8 mouse cellular contexts compared by ENCODE assay signal in the genomic region with DNA sequence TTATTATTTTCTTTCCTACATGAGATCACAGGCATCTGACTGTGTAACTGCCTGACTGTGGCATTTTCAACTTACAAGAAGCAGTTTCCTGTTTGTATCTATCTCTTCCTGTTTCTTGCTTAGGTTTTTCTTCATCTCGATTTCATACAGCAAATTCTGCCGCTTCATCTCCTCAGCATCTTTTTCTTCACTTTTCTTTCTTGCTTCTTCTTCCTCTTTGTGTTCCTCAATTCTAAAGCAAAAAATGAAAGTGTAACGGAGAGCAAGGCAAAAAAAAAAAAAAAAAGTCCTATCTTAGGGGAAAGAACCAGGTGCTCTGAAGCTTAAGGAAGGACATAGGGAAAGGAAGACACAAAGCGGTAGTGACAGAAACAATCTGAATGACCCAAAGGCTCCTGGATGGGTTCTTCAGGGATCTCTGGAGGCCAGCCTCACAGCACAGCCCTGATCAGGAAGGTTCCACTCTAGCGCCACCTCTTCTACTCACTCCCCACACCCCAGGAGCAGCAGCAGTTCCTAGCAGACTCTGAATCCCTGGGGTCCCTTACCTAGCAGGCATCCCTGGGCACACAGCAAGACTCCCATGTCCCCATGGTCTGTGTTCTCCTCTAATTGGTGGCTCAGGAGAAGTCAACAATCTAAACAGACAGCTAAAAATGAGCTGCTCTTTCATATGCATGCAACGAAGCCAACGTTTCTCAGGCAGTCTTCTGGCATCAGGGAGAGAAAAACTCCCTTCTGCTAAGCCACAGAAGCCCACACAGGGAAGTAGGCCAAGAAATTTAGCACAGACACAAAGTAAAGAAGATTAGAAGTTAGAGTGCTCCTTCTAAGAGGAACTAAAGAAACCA. TPM values are rescaled to one million over a fixed set of nuclear protein-coding genes. Genes with fewer than 3 reads are reported as not detected.
DNase-seq lines count a peak whose midpoint lies in the region; ATAC-seq lines count a peak whose summit lies in the region.

No protein-coding gene starts in this region.

- ATAC-seq in CD4-positive, CD25-positive, alpha-beta regulatory T cell, adult 4 months = peak; percentile 69
- ATAC-seq in hematopoietic stem cell, adult 5-6 weeks (replicated peaks in 1 of 2; ENCODE audit: insufficient read depth in 1 of 2, low FRiP score in 2 of 2, low TSS enrichment in 1 of 2, low read depth in 1 of 2, poor library complexity in 2 of 2, severe bottlenecking in 2 of 2) = peak; percentile 79 to 80

- DNase-seq in layer of hippocampus, adult 9-11 months = peak; percentile 28
- DNase-seq in layer of hippocampus, adult 9-10 months (ENCODE audit: low spot score) = no peak
- DNase-seq in telencephalon, adult 2 months (ENCODE audit: low read depth, low spot score) = peak; percentile 53
- no peak for DNase-seq in cerebellum, postnatal 36 days
- DNase-seq in cerebellum, postnatal 10 days = no peak
- no peak for DNase-seq in lung, postnatal 25 days (ENCODE audit: low spot score)

RNA-seq across cellular contexts. Expression of gene Ccdc173, which starts 11.2 kb away (rescaled TPM):
- polyA plus RNA-seq in CD4-positive, CD25-positive, alpha-beta regulatory T cell, adult 4 months (2017; shearing (Covaris generic)) = 1 to 10 TPM; 4.2 to 5.7 TPM
- 4.5 and 8.9 TPM in 2 replicates for total RNA-seq in hematopoietic stem cell, adult 5-6 weeks (2017)

RNA-seq across cellular contexts. Expression of gene Phospho2, which starts 11.2 kb away (rescaled TPM):
- polyA plus RNA-seq in CD4-positive, CD25-positive, alpha-beta regulatory T cell, adult 4 months (2017; shearing (Covaris generic)) = 10 to 100 TPM; 44.9 to 47.3 TPM
- 30.1 and 35.8 TPM in 2 replicates for total RNA-seq in hematopoietic stem cell, adult 5-6 weeks (2017)

RNA-seq across cellular contexts. Expression of gene Klhl23, which starts 43.5 kb away (rescaled TPM):
- under 1 TPM in 1 of 2 experiments, not detected in 1; 0.20 TPM for polyA plus RNA-seq in CD4-positive, CD25-positive, alpha-beta regulatory T cell, adult 4 months (2017; shearing (Covaris generic))
- 23.3 and 36.3 TPM in 2 replicates for total RNA-seq in hematopoietic stem cell, adult 5-6 weeks (2017)

RNA-seq across cellular contexts. Expression of gene Ppig, which starts 55.9 kb away (rescaled TPM):
- polyA plus RNA-seq in CD4-positive, CD25-positive, alpha-beta regulatory T cell, adult 4 months (2017; shearing (Covaris generic)) = 100 to 1,000 TPM; 138 to 192 TPM
- 86.2 and 112 TPM in 2 replicates for total RNA-seq in hematopoietic stem cell, adult 5-6 weeks (2017)

Comparison
In these comparisons a context has a peak if more than half of its experiments do, and no peak if none do; other contexts are left out.
1. DNase-seq: peak in layer of hippocampus, adult 9-11 months (single experiment) and telencephalon, adult 2 months (single experiment); none in layer of hippocampus, adult 9-10 months (single experiment), cerebellum, postnatal 36 days (0 of 2), cerebellum, postnatal 10 days (0 of 2) and lung, postnatal 25 days (single experiment).